Mouse (Mus musculus): ENCODE data around the gene Muc20.

GRCm38 (mm10) chr16:32818036-32818435 is 20.8 kb upstream of the Muc20 start:
- no peak for TF ChIP-seq CTCF (IDR thresholded peaks at IDR 0.05; ENCODE audit: low read depth, low read length)
- TF ChIP-seq TAL1 (conservative IDR thresholded peaks at IDR 0.05; ENCODE audit: low read depth, low read length), result no peak
- no peak for TF ChIP-seq POLR2AphosphoS5 (IDR thresholded peaks at IDR 0.05; ENCODE audit: insufficient replicate concordance, low read depth, low read length)
- TF ChIP-seq GATA1 (IDR thresholded peaks at IDR 0.05; ENCODE audit: borderline replicate concordance, low read length), result no peak
- TF ChIP-seq GATA2 (IDR thresholded peaks at IDR 0.05; ENCODE audit: borderline replicate concordance, low read depth, low read length), result no peak

Data from G1E (cell line).